Mouse (Mus musculus) liver, embryonic 14.5 days (tissue): Measurements from ENCODE around the gene Gm21190. TPM values are rescaled to one million over a fixed set of nuclear protein-coding genes. Genes with fewer than 3 reads are reported as not detected.
"Not testable (repeated sequence)": the region's sequence is repeated elsewhere in the genome, so short reads cannot be mapped to it uniquely, and the experiment has no call there.

Experiments
- ATAC-seq: fragments of 200-750 bp; cut with Nextera tagmentation; 2 replicates; pipeline ENCODE4 v1.8.0; 2017; ENCODE audit warnings: moderate number of reproducible peaks, mild to moderate bottlenecking, moderate library complexity; ENCODE audit not compliant: insufficient read depth
- DNase-seq, 3 experiments: peaks; one replicate each; pipeline ENCODE4 v3.0.0-alpha.2; 2012 to 2013; ENCODE audit warnings: low read depth in 3 of 3, low spot score in 3 of 3
- H3K27ac ChIP-seq: fragments of 300-500 bp; sonication (generic); 2 replicates; pipeline ENCODE4 v1.5.1; 2014; ENCODE audit warnings: moderate library complexity, mild to moderate bottlenecking, control low read depth, inconsistent platforms
- H3K27me3 ChIP-seq: fragments of 300-500 bp; sonication (generic); 2 replicates; pipeline ENCODE4 v1.6.1; 2014; ENCODE audit warnings: mild to moderate bottlenecking, low read length, moderate library complexity; ENCODE audit not compliant: control insufficient read depth, insufficient read depth
- H3K36me3 ChIP-seq: fragments of 300-500 bp; sonication (generic); replicated peaks from 2 replicates; pipeline ENCODE4 v1.6.1; 2014; ENCODE audit warnings: low read depth; ENCODE audit not compliant: control insufficient read depth, insufficient read depth
- H3K4me1 ChIP-seq, 2 experiments: fragments of 200-500 bp in 1 of 2; fragments of 300-500 bp in 1 of 2; sonication (generic) in 1 of 2; replicated peaks; 2 replicates each; pipeline ENCODE4 v1.6.1; 2012 to 2014; ENCODE audit warnings: antibody characterized with exemption in 1 of 2, inconsistent platforms in 1 of 2, low read length in 1 of 2; ENCODE audit not compliant: control insufficient read depth in 2 of 2, insufficient read depth in 2 of 2
- H3K4me2 ChIP-seq: fragments of 300-500 bp; sonication (generic); 2 replicates; pipeline ENCODE4 v1.6.1; 2014; ENCODE audit warnings: low read depth, mild to moderate bottlenecking, control low read depth, moderate library complexity
- H3K4me3 ChIP-seq, 2 experiments: fragments of 200-500 bp in 1 of 2; fragments of 300-500 bp in 1 of 2; sonication (generic) in 1 of 2; 2 replicates each; pipeline ENCODE4 v1.5.1; 2012 to 2014; ENCODE audit warnings: low read depth in 2 of 2, low read length in 2 of 2, mild to moderate bottlenecking in 2 of 2, control low read depth in 1 of 2, inconsistent platforms in 1 of 2, moderate library complexity in 1 of 2; ENCODE audit not compliant: insufficient read depth in 1 of 2
- H3K9ac ChIP-seq: fragments of 300-500 bp; sonication (generic); replicated peaks from 2 replicates; pipeline ENCODE4 v1.6.1; 2014; ENCODE audit warnings: mild to moderate bottlenecking, control low read depth, moderate library complexity
- H3K9me3 ChIP-seq: fragments of 300-500 bp; sonication (generic); 2 replicates; pipeline ENCODE4 v1.6.1; 2016; ENCODE audit warnings: low read length, mixed read lengths; ENCODE audit not compliant: control insufficient read depth
- CTCF ChIP-seq: IDR thresholded peaks from 2 replicates; pipeline ENCODE4 v1.5.1; 2016; ENCODE audit warnings: antibody characterized with exemption, low read depth, control low read depth
- WGBS: fragments of 180-500 bp; shearing (Covaris S2); extraction: QIAGEN DNeasy Blood & Tissue Kit; methylation state at CpG from one replicate; pipeline ENCODE4 v1.1.7; 2014; ENCODE audit not compliant: insufficient replicate concordance; 5-methylcytosine and 5-hydroxymethylcytosine counted together
- polyA plus RNA-seq, 2 experiments: library from polyadenylated mRNA; depleted of rRNA in 1 of 2; stranded (reverse) in 1 of 2; unstranded in 1 of 2; fragments of >200 nt; fragmentation: Nextera tagmentation in 1 of 2; extraction: Ambion mirVana in 1 of 2; gene quantifications; 2 replicates each; pipeline versions ENCODE4 v1.2.1 to v1.2.3; 2012 to 2014

Gm21190 gene
- polyA plus RNA-seq, 2 experiments: not detected

GRCm38 (mm10) chr5:15549606-15550005 lies 20.6 kb upstream of the Gm21190 start:
- not testable (repeated sequence) for H3K27me3 ChIP-seq, H3K4me2 ChIP-seq, H3K9ac ChIP-seq, H3K9me3 ChIP-seq, H3K4me3 ChIP-seq, DNase-seq, H3K27ac ChIP-seq, H3K4me1 ChIP-seq, H3K36me3 ChIP-seq, ATAC-seq
- WGBS: 7% methylated on average over 3 of the region's 3 CpGs
- TF ChIP-seq CTCF: peak; percentile 27; the same call in 1 of the 2 replicates

DNA sequence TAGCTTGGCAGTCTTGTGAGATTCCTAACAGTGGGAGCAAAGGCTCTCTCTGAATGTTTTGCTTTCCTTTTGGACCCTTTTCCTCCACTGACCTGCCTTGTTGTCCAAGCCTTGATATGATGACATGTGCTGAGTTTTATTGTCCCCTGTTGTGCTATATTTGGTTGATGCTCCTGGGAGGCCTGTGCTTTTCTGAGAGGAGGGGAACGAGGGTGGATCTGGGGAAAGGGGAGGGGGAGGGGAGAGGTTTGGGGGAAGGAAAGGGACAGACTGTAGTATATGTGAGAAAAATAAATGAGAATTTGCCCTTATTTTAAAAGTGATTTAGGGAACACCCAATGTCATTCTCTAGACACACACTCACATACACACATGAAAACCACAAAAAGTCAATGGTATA lies 20.1 kb upstream of the Gm21190 start:
- H3K9me3 ChIP-seq, H3K36me3 ChIP-seq, H3K27me3 ChIP-seq, H3K9ac ChIP-seq, H3K4me3 ChIP-seq, H3K4me2 ChIP-seq, H3K4me1 ChIP-seq, H3K27ac ChIP-seq, DNase-seq, ATAC-seq: not testable (repeated sequence)
- 16% methylated on average over 1 of the region's 1 CpGs for WGBS

DNA sequence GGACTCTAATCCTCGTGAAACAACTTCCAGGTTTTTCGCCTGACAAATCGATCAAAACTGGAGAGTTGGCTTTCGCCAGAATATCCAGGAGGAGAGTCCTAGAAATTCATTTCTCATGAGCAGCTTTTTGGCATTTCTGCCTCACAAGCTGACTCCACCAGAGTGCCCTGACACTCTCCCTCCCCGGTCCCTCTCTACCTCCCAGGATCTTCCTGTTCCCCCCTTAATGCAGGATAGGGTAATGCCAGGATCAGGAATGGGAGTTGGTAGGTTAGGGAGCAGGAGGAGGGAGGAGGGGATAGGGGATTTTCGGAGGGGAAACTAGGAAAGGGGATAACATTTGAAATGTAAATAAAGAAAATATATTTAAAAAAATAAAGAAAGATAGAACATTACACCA lies 19.6 kb upstream of the Gm21190 start:
- H3K9ac ChIP-seq, H3K4me1 ChIP-seq, DNase-seq, H3K27ac ChIP-seq, H3K4me2 ChIP-seq, ATAC-seq, H3K36me3 ChIP-seq, H3K9me3 ChIP-seq, H3K4me3 ChIP-seq, H3K27me3 ChIP-seq: not testable (repeated sequence)
- WGBS: 56% methylated on average over 6 of the region's 6 CpGs

DNA sequence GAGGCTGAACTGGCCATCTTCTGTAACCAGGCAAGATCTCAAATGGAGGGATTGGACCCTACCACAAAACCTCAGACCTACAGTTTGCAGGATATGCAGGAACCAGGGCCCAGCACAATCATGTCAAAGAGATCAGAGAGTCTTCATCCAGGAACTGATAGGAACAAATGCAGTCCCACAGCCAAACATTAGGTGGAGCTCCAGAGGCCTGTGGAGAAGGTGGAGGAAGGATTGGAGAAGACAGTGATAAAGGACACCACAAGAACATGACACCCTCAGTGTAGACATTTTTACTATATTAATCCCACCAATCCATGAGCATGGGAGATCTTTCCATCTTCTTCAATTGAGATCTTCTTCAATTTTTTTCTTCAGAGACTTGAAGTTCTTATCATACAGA lies 6.6 kb downstream of the Gm21190 start:
- H3K9ac ChIP-seq, H3K4me2 ChIP-seq, H3K36me3 ChIP-seq, DNase-seq, H3K4me1 ChIP-seq, H3K9me3 ChIP-seq, H3K4me3 ChIP-seq, ATAC-seq, H3K27ac ChIP-seq, H3K27me3 ChIP-seq: not testable (repeated sequence)
- TF ChIP-seq CTCF: peak; percentile 19

DNA sequence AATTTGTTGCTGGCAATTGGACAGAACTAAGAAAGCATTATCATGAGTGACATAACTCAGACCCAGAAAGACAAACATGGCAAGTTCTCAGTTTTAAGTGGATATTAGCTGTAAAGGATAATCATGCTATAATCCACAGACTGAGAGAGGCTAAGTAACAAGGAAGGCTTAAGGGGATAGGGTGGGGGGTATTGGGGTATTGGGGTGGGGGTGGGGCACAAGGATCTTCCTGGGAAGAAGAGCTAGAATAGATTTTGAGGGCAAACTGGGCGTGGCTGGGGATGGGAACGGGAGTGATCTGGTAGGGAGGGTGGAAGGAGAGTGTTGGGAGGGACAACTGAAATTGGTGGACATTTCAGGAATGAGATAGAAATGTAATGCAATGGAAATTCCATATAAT lies 7.0 kb downstream of the Gm21190 start:
- H3K27me3 ChIP-seq, ATAC-seq, H3K4me3 ChIP-seq, H3K27ac ChIP-seq, H3K36me3 ChIP-seq, DNase-seq, H3K9me3 ChIP-seq, H3K4me2 ChIP-seq, H3K4me1 ChIP-seq, H3K9ac ChIP-seq: not testable (repeated sequence)
- 21% methylated on average over 2 of the region's 2 CpGs for WGBS

GRCm38 (mm10) chr5:15520418-15520817 lies 8.6 kb downstream of the Gm21190 start:
- not testable (repeated sequence) for H3K27ac ChIP-seq, H3K4me3 ChIP-seq, H3K36me3 ChIP-seq, H3K4me1 ChIP-seq, H3K27me3 ChIP-seq, H3K9ac ChIP-seq, ATAC-seq, DNase-seq, H3K4me2 ChIP-seq, H3K9me3 ChIP-seq
- WGBS: 13% methylated on average over 5 of the region's 5 CpGs

DNA sequence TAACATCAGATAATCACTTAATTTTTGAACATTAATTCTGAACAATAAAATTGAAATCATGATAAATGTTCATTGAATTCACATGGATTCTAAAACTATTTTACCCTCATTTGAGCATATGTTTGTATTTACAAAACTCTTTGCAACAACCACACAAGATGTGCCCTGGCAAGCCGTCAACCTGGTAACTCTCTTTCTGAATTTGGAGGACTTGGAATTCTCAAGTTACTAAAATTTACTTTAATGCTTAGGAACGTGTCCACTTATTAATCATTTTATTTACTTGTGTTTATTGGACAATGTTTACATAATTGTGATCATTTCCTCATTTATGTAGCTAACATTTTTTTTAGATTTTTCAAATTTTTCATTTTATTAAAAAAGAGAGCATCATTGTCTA lies 11.9 kb downstream of the Gm21190 start:
- H3K4me1 ChIP-seq, H3K36me3 ChIP-seq, ATAC-seq, H3K27me3 ChIP-seq, H3K9me3 ChIP-seq, H3K9ac ChIP-seq, H3K27ac ChIP-seq, H3K4me3 ChIP-seq, H3K4me2 ChIP-seq, DNase-seq: not testable (repeated sequence)
- WGBS: 48% methylated on average over 2 of the region's 2 CpGs

- H3K4me3 ChIP-seq, H3K9me3 ChIP-seq, H3K27ac ChIP-seq, H3K4me2 ChIP-seq, H3K27me3 ChIP-seq, H3K9ac ChIP-seq, DNase-seq, ATAC-seq, H3K36me3 ChIP-seq, H3K4me1 ChIP-seq: not testable (repeated sequence)
- 45% methylated on average over 3 of the region's 3 CpGs for WGBS
Observed at GRCm38 (mm10) chr5:15512236-15512635, 16.8 kb downstream of the Gm21190 start.
